Mouse (Mus musculus): ENCODE measurements around the gene Rsl24d1. TPM values are rescaled to one million over a fixed set of nuclear protein-coding genes. Genes with fewer than 3 reads are reported as not detected.

Rsl24d1 gene
- total RNA-seq, 2 experiments from 2014 or later: 55.7 to 62.4 TPM

DNA sequence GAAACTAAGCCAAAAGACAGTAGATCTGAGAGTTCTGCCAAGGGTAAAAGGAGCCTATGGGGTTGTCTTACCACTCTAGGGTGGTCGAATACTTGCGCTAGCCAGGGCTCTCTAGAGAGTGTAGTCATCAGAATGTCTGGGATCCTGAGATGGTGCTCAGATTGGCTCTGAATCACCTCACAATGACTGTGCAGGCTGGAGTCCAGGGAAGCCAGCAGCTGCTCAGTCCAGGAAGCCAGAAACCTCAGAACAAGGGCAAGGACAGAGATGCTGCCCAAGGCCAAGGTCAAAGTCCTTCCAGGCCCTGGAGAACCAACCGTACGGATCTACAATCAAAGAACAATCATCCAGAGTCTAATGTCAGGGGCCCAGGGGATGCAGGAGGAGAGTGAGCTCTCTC, 52.4 kb downstream of the Rsl24d1 start:
- no peak for DNase-seq (ENCODE audit: low spot score in 2 of 2)
- intact Hi-C loops (cut with DNase I): no loop called here

Other genes with a start within 250 kb of the Rsl24d1 start
- gene Pygo1, start 187.8 kb upstream of the Rsl24d1 start, total RNA-seq (2021): 10 to 100 TPM; 14.5 to 14.6 TPM
- gene Dyx1c1, start 154.6 kb upstream of the Rsl24d1 start, total RNA-seq (2021): 1 to 10 TPM in 1 of 2 experiments, under 1 TPM in 1; 0.62 to 1.4 TPM
- under 1 TPM in 1 of 2 experiments, not detected in 1; 0.09 TPM for gene Gm44503, start 154.6 kb upstream of the Rsl24d1 start, total RNA-seq (2021)
- gene Ccpg1os, start 128.0 kb upstream of the Rsl24d1 start, total RNA-seq (2021): 10 to 100 TPM in 1 of 2 experiments, 1 to 10 TPM in 1; 9.0 to 10.1 TPM
- 100 to 1,000 TPM; 111 to 123 TPM for gene Ccpg1, start 128.0 kb upstream of the Rsl24d1 start, total RNA-seq (2021)
- gene Pigb, start 73.0 kb upstream of the Rsl24d1 start, total RNA-seq (2021): 10 to 100 TPM; 14.6 to 16.7 TPM
- 1 to 10 TPM; 4.9 to 8.1 TPM for gene Rab27a, start 68.6 kb upstream of the Rsl24d1 start, total RNA-seq (2021)
- 1 to 10 TPM; 1.3 to 2.4 TPM for gene Khdc3, start 11.6 kb upstream of the Rsl24d1 start, total RNA-seq (2021)
- gene Gm20509, start 11.0 kb upstream of the Rsl24d1 start, total RNA-seq (2021): not detected